Mouse (Mus musculus): Measurements from ENCODE around the gene Camk1.
A peak's percentile ranks its signal among the peaks of the same experiment; 100 is the strongest.

The Camk1 gene

DNA sequence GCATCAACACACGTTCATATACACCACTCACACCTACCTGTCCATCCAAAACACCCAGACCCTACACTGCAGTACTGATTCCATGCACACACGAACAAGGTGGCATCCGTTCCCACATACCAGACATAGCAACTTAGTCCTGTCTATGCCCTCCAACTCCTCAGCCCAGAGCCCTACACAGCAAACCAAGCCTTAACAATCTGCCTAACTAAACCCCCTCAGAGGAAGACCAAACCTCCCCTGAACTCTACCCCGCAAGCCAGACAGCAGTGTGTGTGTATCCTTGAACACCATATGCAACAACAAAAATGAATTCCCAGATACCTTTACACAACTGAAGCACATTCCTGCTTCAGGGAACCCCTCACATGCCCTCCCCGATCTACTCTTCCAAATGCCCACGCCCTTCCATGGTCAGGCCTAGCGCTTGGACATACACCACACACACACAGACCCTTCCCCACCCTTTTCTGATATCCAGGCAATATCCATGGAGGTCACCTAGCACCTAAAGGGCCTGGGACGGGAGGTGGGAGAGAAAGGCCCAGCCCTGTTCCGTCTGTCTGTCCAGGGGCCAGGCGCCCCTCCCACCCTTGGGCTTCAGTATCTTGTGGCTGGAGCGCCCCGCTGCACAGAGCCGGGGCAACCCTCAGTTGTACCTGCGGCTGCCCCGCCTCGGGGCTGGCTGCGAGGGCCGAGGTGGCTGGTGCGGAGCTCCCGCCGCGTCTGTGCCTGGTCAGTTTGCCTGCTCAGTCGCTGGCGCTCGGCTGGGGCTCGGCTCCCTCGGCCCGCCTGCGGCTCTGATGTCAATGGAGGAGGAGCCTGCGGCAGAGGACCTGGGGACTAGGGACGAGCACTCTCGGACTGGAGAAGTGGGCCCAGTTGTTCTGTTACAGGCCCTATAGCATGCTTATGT lies at the start of gene Camk1:
TSS of gene Camk1 (minus strand) at position 808 of the 916 bp plus-strand sequence.
- peak; percentile 40 for DNase-seq (ENCODE audit: low read depth, low spot score)

DNA sequence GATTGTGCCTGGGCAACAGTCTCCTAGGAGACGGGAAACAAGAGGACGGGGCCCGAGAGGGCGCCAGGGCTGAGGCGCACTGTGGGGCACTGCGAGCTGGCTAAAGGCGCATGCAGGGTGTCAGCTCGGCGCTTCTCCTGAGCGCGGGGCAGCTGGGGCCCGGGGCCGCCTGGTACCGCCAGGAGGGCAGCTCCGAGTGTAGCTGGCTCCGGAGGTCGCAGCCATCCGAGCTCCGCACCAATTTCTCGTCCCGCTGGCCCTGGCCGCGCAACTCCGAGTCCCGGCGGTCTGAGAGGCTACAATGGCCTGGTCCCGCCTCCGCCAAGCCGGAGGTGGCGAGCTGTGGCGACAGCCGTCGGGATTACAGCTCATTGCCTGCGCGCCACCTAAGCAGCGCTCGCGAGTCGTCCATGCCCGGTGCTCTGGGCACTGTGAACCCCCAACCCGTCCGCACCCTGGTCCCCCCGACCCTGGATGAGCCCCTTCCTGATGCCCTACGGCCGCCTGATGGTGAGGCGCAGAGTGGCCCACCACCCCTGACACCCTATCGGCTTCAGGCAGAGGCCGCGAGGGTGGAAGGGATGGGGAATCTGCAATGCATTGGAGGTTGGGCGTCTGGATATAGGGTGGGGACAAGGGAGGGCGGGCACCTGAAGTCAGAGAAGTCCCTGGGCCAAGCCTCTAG lies 48.7 kb upstream of the Camk1 start:
- DNase-seq (ENCODE audit: low read depth, low spot score), result peak; percentile 50

DNA sequence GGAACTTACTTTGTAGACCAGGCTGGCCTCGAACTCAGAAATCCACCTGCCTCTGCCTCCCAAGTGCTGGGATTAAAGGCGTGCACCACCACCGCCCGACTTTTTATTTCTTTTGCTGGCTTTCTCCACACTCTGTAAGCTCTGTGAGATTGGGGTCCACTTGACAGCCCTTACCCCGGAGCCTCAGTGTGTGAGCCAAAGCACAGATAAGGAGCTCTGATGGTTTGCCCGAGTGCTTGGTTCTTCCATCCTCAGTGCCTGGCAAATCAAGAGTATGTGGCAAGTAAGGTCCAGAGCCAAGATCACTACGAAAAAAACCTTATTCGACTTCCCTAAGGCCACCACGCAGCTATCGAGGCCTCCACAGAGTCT lies 48.2 kb upstream of the Camk1 start:
- DNase-seq (ENCODE audit: low read depth, low spot score), result no peak

DNA sequence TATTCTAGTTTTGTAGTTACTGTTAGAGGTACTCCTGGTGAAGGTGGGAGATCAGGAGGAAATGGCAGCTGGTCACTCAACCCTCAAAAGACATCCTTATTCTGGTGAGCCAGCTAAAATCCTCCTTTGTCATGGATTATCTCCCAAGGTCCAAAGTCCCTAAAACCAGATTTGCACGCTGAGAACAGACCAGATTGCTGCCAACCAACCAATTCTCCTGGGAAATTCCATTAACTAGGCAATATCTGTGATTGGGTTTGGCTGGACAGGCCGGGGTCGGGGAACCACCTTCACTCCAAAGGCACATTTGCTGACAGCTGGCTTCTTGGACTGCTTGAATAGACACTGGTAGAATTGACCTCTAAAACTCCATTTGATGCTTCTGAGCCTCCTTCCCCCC lies 46.9 kb upstream of the Camk1 start:
- no peak for DNase-seq (ENCODE audit: low read depth, low spot score)

DNA sequence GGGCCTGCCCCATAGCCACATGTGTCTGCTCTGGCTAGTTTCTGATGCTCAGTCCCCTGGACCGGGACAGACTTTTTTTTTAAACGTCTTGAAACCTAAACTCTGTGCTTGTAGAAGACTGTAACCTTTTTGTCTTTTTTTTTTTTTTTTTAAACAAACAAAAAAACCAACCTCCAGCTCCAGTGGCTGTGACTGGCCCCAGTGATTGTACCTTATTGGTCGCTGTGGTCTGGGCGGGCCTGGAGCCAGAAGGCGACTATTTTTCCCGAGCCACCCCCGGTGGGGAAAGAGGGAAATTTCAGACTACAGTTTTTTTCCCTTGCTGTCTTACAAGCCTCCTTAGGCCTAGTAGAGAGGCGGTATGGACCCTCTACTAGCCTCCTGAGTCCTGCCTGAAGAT lies 45.2 kb upstream of the Camk1 start, which contains the start of gene Ttll3:
TSS of gene Ttll3 (plus strand) at position 301 of the 400 bp plus-strand sequence.
- no peak for DNase-seq (ENCODE audit: low read depth, low spot score)

DNA sequence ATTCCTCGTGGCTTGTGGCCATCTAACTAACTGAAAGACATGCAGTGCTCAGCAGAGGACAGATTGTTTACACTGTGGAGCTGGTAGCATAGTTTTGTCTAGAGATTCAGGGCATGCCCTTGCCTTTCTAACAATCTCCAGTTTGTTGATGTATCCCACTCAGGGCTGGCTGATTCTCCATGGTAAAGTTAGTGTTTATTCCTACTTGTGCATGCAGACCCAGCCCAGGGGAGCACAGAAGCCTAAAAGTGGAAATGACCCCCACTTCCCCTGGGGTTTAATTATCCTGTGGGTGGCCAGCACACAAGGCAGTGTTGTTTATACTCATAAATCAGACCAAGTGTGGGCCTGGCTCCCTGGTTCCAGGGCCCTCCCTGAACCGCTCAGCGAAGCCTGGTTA lies 42.2 kb upstream of the Camk1 start:
- no peak for DNase-seq (ENCODE audit: low read depth, low spot score)

DNA sequence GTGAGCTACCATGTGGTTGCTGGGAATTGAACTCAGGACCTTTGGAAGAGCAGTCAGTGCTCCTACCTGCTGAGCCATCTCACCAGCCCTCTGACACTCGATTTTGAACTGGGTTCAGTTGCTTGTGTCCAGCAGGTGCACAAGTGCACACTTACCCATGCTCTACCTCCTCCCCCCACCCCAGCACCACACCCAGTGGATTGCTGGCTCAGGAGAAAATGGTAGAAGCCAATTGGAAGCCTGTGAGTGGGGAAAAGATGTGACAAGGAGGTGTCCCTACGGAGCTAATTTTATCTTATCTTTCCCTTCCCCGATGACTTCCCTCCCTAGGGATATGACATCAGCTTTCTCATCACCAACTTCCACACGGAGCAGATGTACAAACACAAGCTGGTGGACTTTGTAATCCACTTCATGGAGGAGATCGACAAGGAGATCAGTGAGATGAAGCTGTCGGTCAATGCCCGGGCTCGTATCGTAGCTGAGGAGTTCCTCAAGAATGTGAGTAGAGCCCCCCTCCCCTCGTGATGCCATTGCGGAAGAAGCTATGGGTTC lies 41.5 kb upstream of the Camk1 start:
- DNase-seq (ENCODE audit: low read depth, low spot score), result no peak

DNA sequence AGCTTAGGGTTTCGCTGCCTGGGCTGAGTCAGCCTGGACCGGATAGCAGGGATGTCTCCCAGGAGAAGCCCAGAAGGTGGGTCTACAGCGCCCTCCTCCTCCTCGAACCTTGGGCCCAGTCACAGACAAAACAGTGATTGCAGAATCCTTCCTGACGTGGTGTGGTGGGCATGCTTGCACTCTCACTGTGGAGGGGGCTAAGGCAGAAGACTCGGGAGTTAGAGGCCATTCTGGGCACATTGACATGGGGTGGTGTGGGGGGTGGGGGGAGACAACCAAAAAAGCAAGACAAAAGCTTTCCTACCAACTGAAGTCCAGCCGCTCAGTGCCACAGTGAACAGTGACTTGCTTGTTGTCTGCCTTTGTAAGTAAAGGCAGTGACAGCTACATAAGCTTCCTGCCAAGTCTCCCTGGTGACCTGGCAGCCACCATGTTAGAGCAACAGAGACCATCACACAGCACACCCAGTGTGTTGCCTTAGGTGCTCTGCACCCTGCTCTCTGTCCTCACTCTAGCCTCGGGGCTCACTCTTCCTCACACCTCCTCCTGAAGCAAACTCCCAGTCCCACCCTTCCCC lies 40.7 kb upstream of the Camk1 start:
- no peak for DNase-seq (ENCODE audit: low read depth, low spot score)

DNA sequence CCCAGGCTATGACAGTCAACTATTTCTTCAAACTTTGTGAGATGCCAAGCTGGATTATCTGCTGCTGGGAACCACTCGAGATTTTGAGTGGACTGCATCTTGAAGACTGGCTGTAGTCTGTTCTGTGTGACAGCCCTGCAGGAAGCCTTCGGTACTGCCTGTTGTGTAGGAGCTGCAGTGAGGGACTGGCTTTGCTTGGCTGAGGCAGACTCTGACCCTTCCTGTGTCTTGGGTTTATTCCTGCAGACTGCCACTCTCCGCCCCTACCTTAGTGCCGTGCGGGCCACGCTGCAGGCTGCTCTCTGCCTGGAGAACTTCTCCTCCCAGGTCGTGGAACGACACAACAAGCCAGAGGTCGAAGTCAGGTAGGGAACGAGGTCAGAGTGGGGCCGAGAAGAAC lies 36.7 kb upstream of the Camk1 start:
- no peak for DNase-seq (ENCODE audit: low read depth, low spot score)

DNA sequence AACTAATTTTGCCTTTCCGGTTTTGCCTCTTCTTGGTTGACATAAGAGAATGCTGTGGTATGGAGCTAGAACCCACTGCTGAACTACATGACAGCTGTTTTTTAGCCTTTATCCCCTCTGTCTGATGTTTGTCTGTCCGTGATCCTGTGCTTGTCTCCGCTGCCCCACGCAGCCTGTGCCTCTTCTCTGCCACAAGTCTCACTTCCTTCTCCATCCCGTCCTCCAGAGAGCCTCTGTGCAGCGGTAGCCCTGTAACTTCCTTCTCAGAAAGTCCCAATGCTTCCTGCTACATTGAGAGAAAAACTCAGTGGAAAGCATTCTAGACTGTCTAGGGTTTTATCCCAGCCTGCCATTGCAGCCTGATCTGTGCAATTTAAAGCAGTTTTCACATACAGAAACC lies 35.5 kb upstream of the Camk1 start:
- DNase-seq (ENCODE audit: low read depth, low spot score), result no peak

DNA sequence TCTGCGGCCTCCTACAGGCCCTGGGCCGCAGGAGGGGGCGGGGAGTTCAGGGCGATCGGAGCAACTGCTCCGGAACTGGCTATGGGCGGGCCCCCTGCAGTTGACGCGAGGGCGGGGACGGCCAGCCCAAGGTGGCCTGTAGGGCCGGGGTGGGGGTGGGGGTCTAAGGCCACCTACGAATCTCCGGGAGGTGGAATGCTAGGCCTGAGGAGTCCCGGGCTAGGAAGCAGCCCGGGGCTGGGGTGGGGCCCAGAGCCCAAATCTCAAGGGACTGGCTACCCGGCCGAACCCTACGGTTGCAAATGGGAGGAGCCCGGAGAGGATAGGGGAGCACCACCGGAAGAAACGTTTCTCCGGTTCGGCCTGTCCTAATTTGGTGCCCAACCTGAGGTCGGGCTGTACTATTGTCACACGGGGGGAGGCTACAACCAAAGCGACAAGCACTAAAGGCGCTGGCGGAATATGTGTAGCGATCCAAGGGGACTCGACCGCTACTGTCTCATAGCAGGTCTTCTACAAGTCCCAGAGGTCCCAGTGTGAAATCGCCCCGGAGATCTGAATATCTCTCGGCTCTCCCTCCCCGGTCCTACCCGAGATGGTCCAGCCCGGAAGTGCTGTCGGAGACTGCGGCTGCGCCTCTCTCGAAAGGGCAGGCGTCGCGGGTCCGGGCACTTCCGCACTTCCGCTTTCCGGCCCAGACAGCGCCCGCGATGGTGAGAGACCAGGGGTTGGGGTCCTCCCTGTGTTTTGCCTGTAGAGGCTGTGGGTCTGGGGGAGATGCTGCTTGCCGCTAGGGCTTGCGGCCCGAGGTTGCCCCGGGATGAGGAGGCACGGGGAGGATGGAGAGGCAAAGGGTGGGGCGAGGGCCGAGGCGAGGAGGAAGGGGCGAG lies 34.0 kb upstream of the Camk1 start, which contains the start of the genes Tada3 and Arpc4:
TSS of gene Tada3 (minus strand) at position 388 of the 890 bp plus-strand sequence.
TSS of gene Arpc4 (plus strand) at position 620 of the 890 bp plus-strand sequence.
- peak; percentile 84 for DNase-seq (ENCODE audit: low read depth, low spot score)

DNA sequence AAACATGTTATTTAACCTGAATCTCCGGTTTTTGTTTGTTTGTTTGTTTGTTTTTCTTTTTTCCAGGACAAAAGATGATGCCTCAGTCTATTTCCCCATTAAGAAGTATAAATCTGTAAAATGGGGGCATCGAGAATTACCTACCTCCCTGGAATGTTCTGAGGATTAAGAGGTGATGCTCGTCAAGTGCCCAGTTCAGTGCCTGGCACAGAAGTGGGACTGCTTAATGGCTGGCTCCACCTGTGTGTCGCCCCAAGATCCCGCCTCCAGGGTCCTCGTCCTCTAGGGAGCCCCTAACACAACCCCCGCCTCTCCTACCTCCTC lies 33.4 kb upstream of the Camk1 start:
- DNase-seq (ENCODE audit: low read depth, low spot score), result no peak

DNA sequence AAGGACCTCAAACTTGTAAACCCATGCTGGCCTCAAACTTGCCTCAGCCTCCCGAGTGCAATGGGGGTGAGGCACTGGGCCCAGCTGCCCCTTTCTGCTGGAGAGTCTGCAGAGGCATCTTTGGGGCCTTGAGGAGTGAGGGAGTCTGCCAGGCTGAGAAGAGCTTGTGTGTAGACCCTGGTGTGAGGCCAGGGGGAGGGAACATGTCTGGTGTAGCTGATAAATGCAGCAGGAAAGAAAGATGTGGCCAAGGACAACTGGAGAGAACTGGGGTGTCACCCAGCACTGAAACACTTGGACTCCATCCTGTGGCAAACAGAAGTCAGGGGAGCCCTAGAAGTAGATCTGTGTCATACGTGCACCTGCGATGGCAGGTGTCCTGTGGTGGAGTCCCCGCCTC lies 29.7 kb upstream of the Camk1 start:
- no peak for DNase-seq (ENCODE audit: low read depth, low spot score)

DNA sequence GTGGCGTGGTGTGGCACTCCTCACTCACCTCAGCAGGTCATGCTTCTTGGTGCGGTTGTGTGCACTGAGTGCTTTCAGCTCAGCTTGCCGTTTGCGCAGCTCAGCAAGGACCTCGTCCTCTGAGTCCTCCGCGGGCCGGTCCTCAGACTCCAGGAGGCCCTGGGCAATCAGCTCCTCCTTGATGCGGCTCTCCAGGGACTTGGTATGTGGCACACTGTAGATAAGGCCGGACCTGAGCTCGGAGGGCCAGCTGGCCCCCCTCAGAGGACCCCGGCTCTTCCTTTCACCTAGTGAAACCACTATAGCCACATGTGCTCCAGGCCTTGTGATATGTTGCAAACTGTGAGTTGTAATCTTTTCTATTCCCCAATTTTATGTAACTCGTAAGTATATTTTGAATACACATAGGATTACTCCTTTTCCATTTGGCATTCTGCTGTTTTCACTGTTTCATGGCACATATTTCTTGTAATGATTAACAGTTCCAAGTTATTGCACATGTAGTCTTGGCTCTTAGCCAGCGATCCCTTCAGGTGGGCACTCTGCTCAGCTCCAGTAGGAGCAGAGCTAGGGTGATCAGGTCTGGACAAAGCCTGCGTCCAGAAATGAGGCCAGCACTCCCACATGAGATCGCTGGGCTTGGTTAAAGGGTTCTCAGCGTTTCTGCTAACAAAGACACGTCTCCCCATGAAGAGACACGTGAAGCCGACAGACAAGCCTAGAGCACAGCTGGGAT lies 26.6 kb upstream of the Camk1 start:
- DNase-seq (ENCODE audit: low read depth, low spot score), result no peak

DNA sequence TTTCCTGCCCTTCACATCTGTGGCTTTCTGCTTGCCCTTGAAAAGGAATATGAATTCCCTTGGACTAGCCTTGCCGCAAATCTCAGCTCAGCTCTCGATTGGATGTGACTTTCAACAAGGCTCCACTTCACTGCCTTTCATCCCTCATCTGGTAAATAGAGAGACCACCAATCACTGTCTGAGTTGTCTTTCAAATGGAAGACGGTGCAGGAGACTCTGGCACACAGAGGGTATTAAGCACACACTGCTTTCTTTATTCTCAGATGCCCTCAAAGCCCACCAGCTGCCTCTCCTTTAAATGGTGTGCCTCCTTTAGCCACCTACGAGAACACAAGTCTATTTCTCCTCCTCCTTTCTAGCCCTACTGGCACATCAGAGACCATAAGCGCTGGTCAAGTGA lies 24.8 kb upstream of the Camk1 start:
- DNase-seq (ENCODE audit: low read depth, low spot score), result no peak

DNA sequence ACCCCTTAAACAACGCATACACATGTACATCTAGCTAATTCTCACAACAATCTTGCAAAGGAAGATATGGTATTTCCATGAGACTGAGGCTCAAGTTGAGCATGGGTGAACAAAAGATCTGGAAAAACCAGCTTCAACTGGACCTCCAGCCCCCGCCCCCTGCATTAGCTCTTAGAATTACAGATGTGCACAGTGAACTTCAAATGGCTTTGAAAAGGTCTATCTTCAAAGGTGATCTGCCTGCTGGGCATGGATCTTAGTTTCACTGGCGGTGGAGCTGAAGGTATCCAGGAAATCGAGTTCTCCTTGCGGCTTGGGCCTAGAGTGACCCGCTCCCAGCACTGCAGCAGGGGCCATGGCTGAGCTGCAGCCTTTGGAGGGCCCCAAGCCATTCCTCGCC lies 24.3 kb upstream of the Camk1 start:
- DNase-seq (ENCODE audit: low read depth, low spot score), result no peak

DNA sequence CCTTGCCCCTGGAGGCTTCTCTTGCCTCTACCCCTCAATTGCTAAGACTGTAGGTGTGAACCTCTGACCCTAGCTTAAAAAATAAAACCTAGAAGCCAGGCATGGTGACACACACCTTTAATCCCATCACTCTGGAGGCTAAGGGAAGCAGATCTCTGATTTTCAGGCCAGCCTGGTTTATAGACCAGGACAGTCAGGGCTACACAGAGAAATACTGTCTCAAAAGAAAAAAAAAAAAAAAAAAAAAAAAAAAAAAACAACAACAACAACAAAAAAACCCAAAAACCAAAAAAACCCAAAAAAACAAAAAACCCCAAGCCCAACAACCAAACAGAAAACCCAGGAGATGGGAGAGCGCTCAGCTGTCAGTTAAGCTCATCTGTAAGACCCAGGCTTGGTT lies 23.8 kb upstream of the Camk1 start:
- DNase-seq (ENCODE audit: low read depth, low spot score), result no peak

DNA sequence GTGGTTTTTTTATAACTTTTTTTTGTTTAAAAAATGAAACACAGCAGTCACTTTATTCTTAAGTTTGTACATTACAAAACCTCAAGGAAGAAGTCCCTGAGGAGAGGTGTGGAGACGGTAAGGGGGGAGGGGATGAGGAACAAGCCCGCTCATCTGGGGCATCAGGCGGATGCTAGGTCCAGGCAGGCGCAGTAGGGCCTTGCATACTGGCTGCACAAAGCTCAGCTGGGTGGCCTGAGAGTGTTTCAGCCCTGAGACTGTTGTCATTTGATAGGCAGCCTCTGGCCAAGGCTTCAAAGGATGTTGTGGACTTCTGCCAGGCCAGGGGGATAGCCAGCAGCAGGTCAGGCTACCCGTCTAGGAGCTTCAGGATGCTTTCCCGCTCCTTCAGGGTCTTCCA lies 22.9 kb upstream of the Camk1 start:
- no peak for DNase-seq (ENCODE audit: low read depth, low spot score)

DNA sequence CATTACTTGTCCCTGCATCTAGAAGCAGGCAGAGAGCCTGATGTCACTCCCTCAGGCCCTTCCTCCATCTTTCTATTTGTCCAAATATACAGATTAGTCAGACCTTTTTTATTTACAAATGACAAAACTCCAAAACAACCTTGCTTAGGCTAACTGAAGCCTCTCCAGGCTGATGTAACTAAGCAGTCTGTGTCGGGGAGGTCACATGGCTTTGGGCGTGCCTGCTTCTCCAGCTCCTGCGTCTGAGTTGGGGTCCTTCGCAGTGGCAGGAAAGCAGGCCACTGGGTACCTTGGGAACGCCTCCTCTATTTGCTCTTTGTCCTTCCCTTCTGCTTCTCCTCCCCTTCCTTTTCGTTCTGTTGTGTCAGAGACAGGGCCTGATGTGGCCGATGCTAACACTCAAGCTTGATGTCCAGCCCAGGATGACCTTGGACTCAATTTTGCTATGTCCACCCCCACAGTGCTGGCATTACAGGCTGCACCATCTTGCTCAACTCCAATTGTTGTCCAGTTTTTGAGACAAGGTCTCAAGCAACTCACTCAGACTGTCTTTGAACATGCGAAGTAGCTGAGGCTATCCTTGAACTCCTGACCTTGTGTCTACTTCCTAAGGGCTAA lies 20.8 kb upstream of the Camk1 start:
- no peak for DNase-seq (ENCODE audit: low read depth, low spot score)

DNA sequence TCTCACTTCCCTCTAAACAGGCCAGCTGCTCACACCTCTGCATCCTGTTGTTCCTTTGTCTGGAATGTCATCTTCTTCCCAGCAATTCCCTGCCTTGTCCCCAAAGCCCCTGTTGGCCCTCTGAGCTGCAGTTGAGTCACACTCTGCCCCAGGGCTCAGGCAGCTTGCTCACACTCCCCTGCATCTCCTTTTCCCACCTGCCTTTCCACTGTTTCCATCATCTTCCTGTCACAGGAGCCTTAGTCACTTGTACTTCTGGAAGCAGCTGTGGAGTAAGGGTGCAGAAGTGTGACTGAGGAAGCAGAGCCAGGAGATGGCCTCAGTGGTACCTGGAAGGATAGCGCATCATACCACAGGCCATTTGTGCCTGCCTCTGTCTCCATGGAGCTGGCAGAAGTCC lies 18.5 kb upstream of the Camk1 start:
- DNase-seq (ENCODE audit: low read depth, low spot score), result no peak
